Mouse (Mus musculus): ENCODE data around the gene Hsp90ab1. TPM values are rescaled to one million over a fixed set of nuclear protein-coding genes. Genes with fewer than 3 reads are reported as not detected.
A peak's percentile ranks its signal among the peaks of the same experiment; 100 is the strongest.

The Hsp90ab1 gene
- total RNA-seq, 1 experiment from 2014 or later = 2,880 TPM

DNA sequence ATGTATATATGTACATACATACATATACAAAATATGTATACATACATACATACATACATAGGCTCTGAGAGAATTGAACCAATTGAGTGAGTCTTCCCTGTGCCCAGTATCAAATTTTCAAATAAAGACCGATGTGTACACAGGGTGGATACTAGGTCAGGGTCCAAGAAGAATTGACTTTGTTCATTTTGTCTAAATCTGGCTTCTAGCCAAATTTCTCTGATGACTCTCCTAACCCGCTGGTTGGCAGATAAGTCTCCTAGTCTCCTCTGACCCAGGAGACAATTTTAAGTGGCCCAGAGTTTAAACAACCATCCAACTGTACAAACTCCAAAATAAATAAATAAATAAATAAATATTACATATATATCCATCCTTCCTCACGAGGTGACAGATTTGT, 25.8 kb upstream of the Hsp90ab1 start:
- ATAC-seq (replicated peaks in 1 of 2; ENCODE audit: insufficient read depth in 1 of 2, low FRiP score in 2 of 2, low TSS enrichment in 1 of 2, low read depth in 1 of 2, poor library complexity in 2 of 2, severe bottlenecking in 2 of 2) = no peak

GRCm38 (mm10) chr17:45598376-45598775, 25.3 kb upstream of the Hsp90ab1 start:
- ATAC-seq (replicated peaks in 1 of 2; ENCODE audit: insufficient read depth in 1 of 2, low FRiP score in 2 of 2, low TSS enrichment in 1 of 2, low read depth in 1 of 2, poor library complexity in 2 of 2, severe bottlenecking in 2 of 2) = no peak

- peak in 1 of 2 experiments; percentile 33; a peak in 1 of 4 replicates for ATAC-seq (replicated peaks in 1 of 2; ENCODE audit: insufficient read depth in 1 of 2, low FRiP score in 2 of 2, low TSS enrichment in 1 of 2, low read depth in 1 of 2, poor library complexity in 2 of 2, severe bottlenecking in 2 of 2)
Measured at GRCm38 (mm10) chr17:45597787-45598186, 24.7 kb upstream of the Hsp90ab1 start.

- peak; percentile 66 to 72 for ATAC-seq (replicated peaks in 1 of 2; ENCODE audit: insufficient read depth in 1 of 2, low FRiP score in 2 of 2, low TSS enrichment in 1 of 2, low read depth in 1 of 2, poor library complexity in 2 of 2, severe bottlenecking in 2 of 2)
Measured at GRCm38 (mm10) chr17:45596631-45597396, 23.7 kb upstream of the Hsp90ab1 start.

DNA sequence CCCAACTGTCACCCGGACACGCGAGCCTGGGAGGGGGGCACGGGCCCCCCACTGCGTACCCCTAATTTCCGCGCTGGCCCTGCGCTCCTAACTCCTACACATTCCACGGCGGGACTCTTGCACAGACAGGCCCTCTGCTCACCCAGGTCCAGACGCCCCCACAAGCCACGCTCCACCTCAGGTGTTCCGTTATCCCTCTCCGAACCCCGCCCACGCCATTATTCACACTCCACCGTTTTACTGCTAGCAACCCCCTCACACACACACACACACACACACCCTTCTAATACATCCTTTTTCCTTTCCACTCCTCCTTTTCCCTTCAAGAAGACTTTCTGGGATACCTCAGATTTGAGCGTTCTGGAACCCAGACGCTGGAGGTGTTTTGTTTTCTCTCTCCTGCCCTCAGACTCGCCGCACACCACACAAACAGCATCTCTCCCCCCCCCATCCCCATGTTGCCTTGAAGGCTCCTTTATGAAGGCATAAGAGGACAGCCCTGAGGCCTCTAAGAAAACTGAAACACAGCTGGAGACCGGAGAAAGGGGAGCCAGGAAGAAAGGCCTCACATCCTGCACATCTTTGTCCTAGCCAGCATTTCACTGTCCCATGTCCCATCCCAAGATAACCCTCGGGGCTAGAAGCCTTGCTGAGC, 22.8 kb upstream of the Hsp90ab1 start:
- no peak for ATAC-seq (replicated peaks in 1 of 2; ENCODE audit: insufficient read depth in 1 of 2, low FRiP score in 2 of 2, low TSS enrichment in 1 of 2, low read depth in 1 of 2, poor library complexity in 2 of 2, severe bottlenecking in 2 of 2)

- ATAC-seq (replicated peaks in 1 of 2; ENCODE audit: insufficient read depth in 1 of 2, low FRiP score in 2 of 2, low TSS enrichment in 1 of 2, low read depth in 1 of 2, poor library complexity in 2 of 2, severe bottlenecking in 2 of 2) = peak; percentile 41 to 42; a peak in 3 of 4 replicates
Measured at GRCm38 (mm10) chr17:45594881-45595735, 22.0 kb upstream of the Hsp90ab1 start.

DNA sequence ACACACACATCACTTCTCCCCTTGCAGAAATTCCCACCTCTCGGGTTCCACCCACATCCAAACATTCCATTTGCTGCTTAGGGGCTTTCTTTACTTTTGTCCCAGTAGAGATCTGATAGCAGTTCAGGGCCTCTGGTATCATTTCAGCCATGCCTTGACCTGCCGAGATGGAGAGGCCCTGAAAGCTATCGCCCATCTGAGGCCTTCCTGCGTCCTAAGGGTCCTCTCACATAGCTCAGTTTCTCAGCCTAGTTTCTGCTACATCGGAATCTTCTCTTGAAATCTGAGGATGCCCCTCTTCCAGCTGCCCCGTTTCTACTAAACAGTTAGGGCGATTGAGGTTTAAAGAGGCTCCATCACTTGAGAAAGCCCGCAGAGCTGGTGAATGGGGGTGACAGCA, 21.1 kb upstream of the Hsp90ab1 start:
- no peak for ATAC-seq (replicated peaks in 1 of 2; ENCODE audit: insufficient read depth in 1 of 2, low FRiP score in 2 of 2, low TSS enrichment in 1 of 2, low read depth in 1 of 2, poor library complexity in 2 of 2, severe bottlenecking in 2 of 2)

DNA sequence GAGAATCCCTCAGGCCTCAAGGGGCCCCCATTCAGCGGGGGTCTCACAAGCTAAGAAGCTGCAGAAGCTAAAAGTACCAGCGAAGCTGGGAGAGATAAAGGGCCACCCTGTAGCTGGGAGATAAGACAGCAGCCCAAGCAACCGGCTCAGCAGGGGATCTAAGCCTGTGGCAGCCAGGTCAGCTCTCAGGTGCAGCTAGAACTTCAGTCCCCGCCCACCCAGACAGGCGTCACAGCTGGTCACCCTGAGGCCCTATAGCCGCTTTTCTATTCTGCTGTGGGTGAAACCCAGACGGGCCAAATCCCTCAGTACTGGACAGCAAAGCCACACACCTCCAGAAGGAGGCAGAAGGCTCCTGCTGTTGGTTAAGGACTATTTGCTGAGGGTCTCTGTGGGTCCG, 20.4 kb upstream of the Hsp90ab1 start:
- ATAC-seq (replicated peaks in 1 of 2; ENCODE audit: insufficient read depth in 1 of 2, low FRiP score in 2 of 2, low TSS enrichment in 1 of 2, low read depth in 1 of 2, poor library complexity in 2 of 2, severe bottlenecking in 2 of 2) = no peak

DNA sequence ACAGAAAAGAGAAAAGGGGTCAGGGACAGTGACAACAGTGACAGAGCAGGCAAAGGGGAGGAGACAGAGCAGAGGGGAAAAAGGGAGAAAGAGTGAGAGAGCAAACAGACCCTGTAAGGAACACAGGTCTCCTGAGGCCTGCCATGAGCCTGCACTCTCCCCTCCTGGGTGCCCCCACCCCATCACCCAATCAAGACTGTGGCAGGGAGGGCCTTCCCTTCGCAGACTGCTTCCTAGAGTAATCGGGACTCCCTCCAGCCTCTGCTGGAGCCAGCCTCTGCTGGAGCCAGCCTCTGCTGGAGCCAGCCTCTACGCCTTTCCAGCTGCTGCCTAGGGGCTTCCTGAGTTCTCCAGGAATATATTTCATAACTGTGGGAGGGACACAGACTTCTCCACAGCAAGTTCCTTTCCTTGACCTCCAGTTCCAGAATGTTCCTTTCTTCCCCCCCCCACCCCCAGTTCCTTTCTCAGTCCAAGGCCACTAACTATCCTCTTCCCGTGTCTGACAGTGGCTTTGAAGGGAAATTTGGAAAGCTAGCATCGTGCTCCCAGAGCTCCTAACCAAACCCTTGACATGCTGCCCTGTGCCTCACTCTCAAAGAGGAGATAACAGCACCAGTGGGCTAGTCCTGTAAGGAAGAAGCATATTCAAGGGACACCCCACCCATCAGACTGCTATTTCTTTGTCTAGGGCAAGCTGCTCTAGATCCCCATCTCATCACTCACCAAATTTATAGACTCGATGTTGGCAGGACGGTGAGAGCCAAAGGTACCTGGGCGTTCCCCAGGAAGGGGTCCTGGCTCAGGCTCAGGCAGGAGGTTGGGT, 19.7 kb upstream of the Hsp90ab1 start:
- ATAC-seq (replicated peaks in 1 of 2; ENCODE audit: insufficient read depth in 1 of 2, low FRiP score in 2 of 2, low TSS enrichment in 1 of 2, low read depth in 1 of 2, poor library complexity in 2 of 2, severe bottlenecking in 2 of 2) = no peak

DNA sequence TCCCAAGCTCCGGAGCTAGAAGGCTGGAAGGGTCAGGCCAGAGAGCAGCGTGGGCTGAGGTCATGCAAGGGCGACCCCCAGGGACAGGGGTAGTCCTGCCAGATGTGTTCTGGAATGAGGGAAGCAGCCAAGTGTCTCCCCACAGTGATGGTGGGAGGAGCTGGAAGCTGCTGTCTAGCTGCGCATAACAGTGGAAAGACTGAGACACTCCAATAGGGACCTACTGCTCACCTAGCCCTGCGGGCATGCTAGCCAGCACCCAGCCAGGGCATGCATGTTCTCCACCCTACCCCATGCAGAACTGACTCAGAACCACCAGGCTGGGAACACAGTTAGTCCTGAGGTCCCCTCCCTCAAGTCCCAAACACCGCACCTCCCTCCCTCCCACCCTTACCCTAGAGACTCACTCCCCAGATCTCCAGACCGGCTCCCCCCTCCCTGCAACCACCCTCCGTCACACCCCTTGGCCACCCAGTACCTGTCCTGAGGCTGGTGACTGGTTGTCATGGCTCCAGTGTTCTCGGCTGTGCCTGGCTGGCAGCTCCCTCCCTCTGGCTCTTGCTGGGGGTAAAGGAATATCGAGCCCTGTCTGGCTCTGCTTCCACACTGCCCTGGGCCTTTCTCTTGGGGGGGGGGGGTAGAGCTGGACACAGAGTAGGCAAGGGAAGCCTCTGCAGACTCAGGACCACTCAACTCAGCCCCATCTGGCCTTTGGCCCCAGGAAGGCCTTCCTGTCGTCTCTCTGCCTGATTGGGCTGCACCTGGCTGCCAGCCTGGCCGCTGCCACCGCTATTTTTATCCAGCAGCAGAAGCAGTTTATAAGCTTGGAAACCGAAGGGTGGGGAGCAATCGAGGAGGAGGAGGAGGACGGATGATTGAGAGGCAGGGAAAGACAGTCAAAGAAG, 18.9 kb upstream of the Hsp90ab1 start:
- no peak for ATAC-seq (replicated peaks in 1 of 2; ENCODE audit: insufficient read depth in 1 of 2, low FRiP score in 2 of 2, low TSS enrichment in 1 of 2, low read depth in 1 of 2, poor library complexity in 2 of 2, severe bottlenecking in 2 of 2)

DNA sequence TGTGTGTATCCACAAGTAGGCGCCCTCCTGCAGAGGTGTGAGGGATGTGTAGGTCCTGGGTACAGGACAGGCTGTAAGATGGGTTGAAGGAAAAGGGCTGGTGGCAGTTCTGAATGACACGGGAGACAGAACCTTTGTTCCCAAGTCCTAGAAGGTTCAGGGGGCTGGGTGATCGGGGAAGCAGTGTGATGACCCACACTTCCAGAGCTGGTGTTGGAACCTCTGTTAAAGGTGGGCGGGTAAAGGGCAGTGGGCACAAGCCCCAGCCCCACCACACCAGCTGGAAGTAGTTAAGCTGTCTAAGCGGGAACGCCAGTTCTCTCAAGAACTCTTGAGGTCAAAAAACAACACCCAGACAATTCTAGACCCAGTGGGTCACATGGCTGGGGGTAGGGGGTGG, 17.3 kb upstream of the Hsp90ab1 start:
- ATAC-seq (replicated peaks in 1 of 2; ENCODE audit: insufficient read depth in 1 of 2, low FRiP score in 2 of 2, low TSS enrichment in 1 of 2, low read depth in 1 of 2, poor library complexity in 2 of 2, severe bottlenecking in 2 of 2) = no peak

DNA sequence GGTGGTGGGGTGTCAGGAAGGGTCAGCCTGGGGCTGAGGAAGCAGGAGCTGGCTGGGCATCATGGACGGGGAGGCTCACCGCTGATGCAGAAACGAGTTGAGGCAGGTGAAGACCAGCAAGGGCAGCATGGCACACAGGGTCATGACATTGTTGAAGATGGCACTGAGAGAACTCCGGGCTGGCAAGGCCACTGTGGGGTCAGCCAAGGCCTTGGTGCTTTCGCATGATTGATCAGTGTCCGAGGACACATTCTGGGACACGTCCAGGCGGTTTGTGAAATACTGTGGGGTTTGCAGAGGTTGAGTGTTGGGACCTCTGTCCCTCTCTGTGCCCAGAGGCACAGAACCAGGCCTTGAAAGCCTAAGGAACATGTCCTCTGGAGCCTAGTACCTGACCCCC, 16.8 kb upstream of the Hsp90ab1 start:
- no peak for ATAC-seq (replicated peaks in 1 of 2; ENCODE audit: insufficient read depth in 1 of 2, low FRiP score in 2 of 2, low TSS enrichment in 1 of 2, low read depth in 1 of 2, poor library complexity in 2 of 2, severe bottlenecking in 2 of 2)

- no peak for ATAC-seq (replicated peaks in 1 of 2; ENCODE audit: insufficient read depth in 1 of 2, low FRiP score in 2 of 2, low TSS enrichment in 1 of 2, low read depth in 1 of 2, poor library complexity in 2 of 2, severe bottlenecking in 2 of 2)
Measured at GRCm38 (mm10) chr17:45589236-45589635, 16.2 kb upstream of the Hsp90ab1 start.

GRCm38 (mm10) chr17:45588370-45588769, 15.3 kb upstream of the Hsp90ab1 start:
- no peak for ATAC-seq (replicated peaks in 1 of 2; ENCODE audit: insufficient read depth in 1 of 2, low FRiP score in 2 of 2, low TSS enrichment in 1 of 2, low read depth in 1 of 2, poor library complexity in 2 of 2, severe bottlenecking in 2 of 2)

DNA sequence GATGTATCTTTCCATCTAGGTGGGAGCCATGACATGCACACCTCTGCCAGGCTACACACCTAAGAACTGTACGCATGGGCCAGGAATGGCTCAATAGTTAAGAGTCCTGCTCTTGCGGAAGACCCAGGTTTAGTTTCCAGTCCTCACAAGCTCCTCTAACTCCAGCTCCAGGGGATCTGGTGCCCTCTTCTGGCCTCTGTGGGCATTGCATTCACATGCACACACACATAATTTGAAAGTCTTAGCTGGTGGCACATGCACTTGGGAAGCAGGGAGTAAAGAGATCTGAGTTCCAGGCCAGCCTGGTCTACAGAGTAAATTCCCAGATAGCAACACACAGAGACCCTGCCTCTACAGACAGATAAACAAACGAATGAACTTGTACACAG, 13.4 kb upstream of the Hsp90ab1 start:
- ATAC-seq (replicated peaks in 1 of 2; ENCODE audit: insufficient read depth in 1 of 2, low FRiP score in 2 of 2, low TSS enrichment in 1 of 2, low read depth in 1 of 2, poor library complexity in 2 of 2, severe bottlenecking in 2 of 2) = no peak

- ATAC-seq (replicated peaks in 1 of 2; ENCODE audit: insufficient read depth in 1 of 2, low FRiP score in 2 of 2, low TSS enrichment in 1 of 2, low read depth in 1 of 2, poor library complexity in 2 of 2, severe bottlenecking in 2 of 2) = no peak
Measured at GRCm38 (mm10) chr17:45585725-45586448, 12.8 kb upstream of the Hsp90ab1 start.

Measured in hematopoietic stem cell, adult 5-6 weeks (primary cell).